Mouse (Mus musculus) fibroblast of lung, adult 2 months (primary cell): ENCODE results near the gene Slc35d1.
"Not testable (repeated sequence)": the region's sequence is repeated elsewhere in the genome, so short reads cannot be mapped to it uniquely, and the experiment has no call there.

Source experiments
- DNase-seq: peaks from one replicate; pipeline ENCODE4 v3.0.0-alpha.2; 2011; ENCODE audit warnings: low read depth

Gene Slc35d1

GRCm38 (mm10) chr4:103180300-103180888, 34.6 kb downstream of the Slc35d1 start:
- no peak for DNase-seq

- no peak for DNase-seq
These were observed 35.4 kb downstream of the Slc35d1 start for GRCm38 (mm10) chr4:103179581-103179980.

GRCm38 (mm10) chr4:103178635-103179318, 36.2 kb downstream of the Slc35d1 start:
- peak; percentile 45 for DNase-seq

GRCm38 (mm10) chr4:103177681-103178080, 37.3 kb downstream of the Slc35d1 start:
- no peak for DNase-seq

- no peak for DNase-seq
These were observed 41.0 kb downstream of the Slc35d1 start for GRCm38 (mm10) chr4:103174001-103174400.

GRCm38 (mm10) chr4:103173507-103173906, 41.5 kb downstream of the Slc35d1 start:
- no peak for DNase-seq

GRCm38 (mm10) chr4:103171256-103171655, 43.7 kb downstream of the Slc35d1 start:
- DNase-seq = no peak

- DNase-seq = not testable (repeated sequence)
These were observed 48.8 kb downstream of the Slc35d1 start for GRCm38 (mm10) chr4:103166198-103166597.

GRCm38 (mm10) chr4:103158781-103159180, 56.2 kb downstream of the Slc35d1 start:
- DNase-seq = no peak

GRCm38 (mm10) chr4:103151946-103152345, 63.0 kb downstream of the Slc35d1 start:
- DNase-seq = no peak

- DNase-seq = peak; percentile 27
These were observed 68.6 kb downstream of the Slc35d1 start for GRCm38 (mm10) chr4:103146339-103146738.

GRCm38 (mm10) chr4:103136946-103137345, 78.0 kb downstream of the Slc35d1 start:
- DNase-seq = no peak

GRCm38 (mm10) chr4:103126533-103126932, 88.4 kb downstream of the Slc35d1 start:
- no peak for DNase-seq

- DNase-seq = no peak
These were observed 91.4 kb downstream of the Slc35d1 start for GRCm38 (mm10) chr4:103123606-103124005.

GRCm38 (mm10) chr4:103123086-103123485, 91.9 kb downstream of the Slc35d1 start:
- no peak for DNase-seq

- no peak for DNase-seq
These were observed 94.0 kb downstream of the Slc35d1 start for GRCm38 (mm10) chr4:103120874-103121389.
